Mouse (Mus musculus): ENCODE measurements around the gene Ascc1. TPM values are rescaled to one million over a fixed set of nuclear protein-coding genes. Genes with fewer than 3 reads are reported as not detected.

Gene Ascc1
- 26.3 and 27.6 TPM in 2 replicates for polyA plus RNA-seq (2015; fragmentation: Nextera tagmentation; extraction: Ambion mirVana)

GRCm38 (mm10) chr10:60002673-60003212, at the start of gene Ascc1, which contains the start of gene Anapc16:
TSS of gene Ascc1 (plus strand) at chr10:60002805.
TSS of gene Anapc16 (minus strand) at chr10:60003135.

GRCm38 (mm10) chr10:60106146-60106530, 103.5 kb downstream of the Ascc1 start, which contains the start of gene Spock2:
TSS of gene Spock2 (plus strand) at chr10:60106219.

Small RNAs within 50 kb of the gene (microRNA-seq; reads per million reads assigned to microRNA genes)
- gene Mir6906, result not detected

Other genes starting within 250 kb of the Ascc1 start
- 21.6 and 23.3 TPM in 2 replicates for gene Dnajb12, start 123.2 kb upstream of the Ascc1 start, polyA plus RNA-seq (2015; fragmentation: Nextera tagmentation; extraction: Ambion mirVana)
- gene Ddit4, start 51.0 kb upstream of the Ascc1 start, polyA plus RNA-seq (2015; fragmentation: Nextera tagmentation; extraction: Ambion mirVana), result 10.4 and 11.5 TPM in 2 replicates
- 93.6 and 106 TPM in 2 replicates for gene Anapc16, start 330 bp downstream of the Ascc1 start, polyA plus RNA-seq (2015; fragmentation: Nextera tagmentation; extraction: Ambion mirVana)
- 8.7 and 11.2 TPM in 2 replicates for gene Spock2, start 103.4 kb downstream of the Ascc1 start, polyA plus RNA-seq (2015; fragmentation: Nextera tagmentation; extraction: Ambion mirVana)
- 0.41 and 0.47 TPM in 2 replicates for gene Chst3, start 216.5 kb downstream of the Ascc1 start, polyA plus RNA-seq (2015; fragmentation: Nextera tagmentation; extraction: Ambion mirVana)

Data from urinary bladder, postnatal 0 days (tissue).